Mouse (Mus musculus) liver, postnatal 0 days (tissue): ENCODE results near the gene Muc5b.

Source experiments
- CTCF ChIP-seq: sonication (generic); IDR thresholded peaks from 2 replicates; pipeline ENCODE4 v1.5.1; 2016; ENCODE audit warnings: antibody characterized with exemption, low read depth
- EP300 ChIP-seq: IDR thresholded peaks from 2 replicates; pipeline ENCODE4 v1.6.1; 2016; ENCODE audit warnings: antibody characterized with exemption, low read depth, mild to moderate bottlenecking

DNA sequence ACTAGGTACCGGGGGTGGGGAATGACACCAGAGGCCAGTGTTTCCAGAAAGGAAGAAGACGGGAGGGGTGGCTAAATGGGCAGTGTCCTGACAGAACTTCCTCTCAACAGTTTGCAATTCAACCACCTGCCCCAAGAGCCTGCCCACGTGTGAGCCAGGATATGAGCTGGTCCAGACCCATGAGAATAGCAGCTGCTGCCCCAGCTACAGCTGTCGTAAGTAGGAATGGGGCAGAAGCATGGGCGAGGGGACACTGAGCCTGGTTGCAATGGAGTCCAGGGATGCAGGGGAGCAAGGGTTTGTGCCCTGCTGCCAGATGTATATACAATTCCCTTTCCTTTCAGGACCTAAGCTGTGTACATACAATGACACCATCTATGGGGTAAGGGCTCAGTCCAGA, 30.8 kb downstream of the Muc5b start:
- TF ChIP-seq CTCF (no peak), EP300 (no peak)
